Mouse (Mus musculus) cerebellum, postnatal 36 days (tissue): ENCODE results near the gene Pdx1.

Source experiments
- DNase-seq, 2 experiments: peaks; one replicate each; pipeline ENCODE4 v3.0.0; 2021 to 2022; ENCODE audit warnings: mixed read lengths in 2 of 2

The Pdx1 gene

DNA sequence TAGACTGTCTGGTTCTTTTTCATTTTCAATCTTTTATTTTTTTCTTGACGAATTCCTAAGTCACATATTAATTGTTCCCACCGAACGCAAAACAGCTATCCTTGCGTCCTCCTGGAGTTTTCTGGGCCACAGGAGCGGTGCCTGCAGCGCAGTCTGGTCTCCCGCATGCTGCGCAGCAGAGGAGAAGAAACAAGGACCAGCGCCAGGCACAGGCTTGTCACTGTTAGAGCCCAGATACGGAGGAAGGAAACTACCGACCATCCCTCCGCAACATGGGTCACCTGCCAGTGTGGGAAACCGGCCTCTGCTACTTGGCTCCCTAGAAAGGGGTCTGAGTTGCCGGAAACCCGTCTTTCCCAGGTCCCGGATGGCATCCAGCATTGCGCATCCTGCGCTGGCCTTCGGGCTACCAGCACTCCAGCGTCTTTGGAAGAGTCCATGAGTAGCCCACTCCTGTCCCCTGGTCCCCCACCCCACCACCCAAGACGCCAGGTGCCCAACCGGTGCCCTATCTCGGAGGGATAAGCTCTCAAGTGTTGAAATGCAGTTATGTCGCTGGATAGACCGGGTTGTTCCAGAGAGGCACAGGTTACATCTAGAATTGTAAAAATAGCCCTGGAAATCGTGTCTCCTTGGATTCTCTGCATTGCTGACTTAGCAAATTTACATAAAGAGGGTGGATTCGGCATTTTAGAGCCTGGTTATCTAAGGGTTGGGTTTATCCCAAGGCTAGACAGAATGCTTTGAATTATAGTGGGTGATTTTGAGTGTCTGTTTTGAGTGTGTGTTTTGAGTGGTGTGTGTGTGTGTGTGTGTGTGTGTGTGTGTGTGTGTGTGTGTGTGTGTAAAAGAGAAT, 43.3 kb downstream of the Pdx1 start:
- DNase-seq, result no peak

DNA sequence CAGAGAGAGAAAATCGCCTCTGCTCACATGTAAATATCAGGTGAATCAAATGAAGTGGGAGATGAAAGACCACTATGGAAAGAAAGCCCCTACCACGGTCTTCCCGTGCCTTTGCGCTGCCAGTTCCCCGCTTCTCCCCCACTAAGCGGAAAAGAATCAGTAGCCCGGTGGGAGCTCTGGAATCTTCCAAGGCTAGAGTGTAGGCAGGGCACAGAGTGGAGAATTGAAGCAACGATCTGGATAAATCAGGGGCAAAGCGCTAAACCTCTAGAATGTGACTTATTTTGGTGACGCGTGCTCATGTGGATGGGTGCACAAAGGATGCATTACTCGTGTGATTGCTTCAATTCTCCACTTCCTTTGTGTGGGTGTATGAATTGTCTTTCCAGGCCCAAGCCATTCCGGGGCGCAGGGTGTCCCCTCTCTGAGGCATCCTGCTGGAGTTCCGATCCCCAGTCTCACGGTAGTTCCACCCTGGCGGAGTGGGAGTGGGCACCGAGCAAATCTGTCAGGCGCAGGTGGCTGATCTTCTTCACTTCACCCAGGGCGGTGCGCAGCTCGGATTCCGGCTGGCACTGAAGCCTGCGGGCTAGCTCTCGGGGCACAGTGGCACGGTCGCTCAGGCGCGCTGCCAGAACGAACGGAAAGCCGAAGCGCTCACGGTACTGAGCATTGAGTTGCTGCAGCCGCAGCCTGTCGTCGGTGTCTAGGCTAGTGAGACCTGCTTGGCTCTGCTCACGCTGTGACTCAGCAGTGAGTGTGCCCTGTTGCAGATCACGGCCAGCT, 45.1 kb downstream of the Pdx1 start:
- no peak for DNase-seq

DNA sequence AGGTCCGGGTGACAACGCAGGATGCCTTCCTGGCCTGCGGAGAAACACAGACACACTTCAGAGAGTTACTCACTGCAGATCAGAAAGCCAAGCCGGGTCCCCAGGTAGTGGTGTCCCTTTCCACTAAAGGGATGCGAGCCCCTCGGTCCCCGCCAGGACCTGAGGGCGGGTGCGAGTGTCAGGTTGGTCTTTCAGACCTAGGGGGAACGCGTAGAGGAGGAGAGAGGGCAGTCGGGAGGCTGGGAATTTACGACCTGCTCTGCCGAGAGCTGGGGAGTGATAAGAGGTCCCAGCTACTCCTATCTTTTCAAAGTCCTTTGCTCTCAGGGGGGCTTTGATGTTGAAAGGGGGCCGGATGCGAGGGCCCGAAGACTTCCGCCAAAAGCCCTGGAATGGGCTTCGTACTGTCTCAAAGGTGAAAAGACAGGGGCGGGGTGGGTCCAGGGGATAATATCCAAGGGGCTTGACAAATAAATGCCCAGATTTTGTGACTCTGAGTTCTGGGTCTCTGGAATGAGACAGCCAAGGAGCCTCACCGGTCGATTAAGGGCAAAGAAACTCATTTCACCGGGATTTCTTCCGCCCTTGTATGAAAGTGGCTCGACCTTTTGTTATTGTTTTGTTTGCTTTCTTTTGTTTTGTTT, 45.8 kb downstream of the Pdx1 start:
- DNase-seq, result no peak

DNA sequence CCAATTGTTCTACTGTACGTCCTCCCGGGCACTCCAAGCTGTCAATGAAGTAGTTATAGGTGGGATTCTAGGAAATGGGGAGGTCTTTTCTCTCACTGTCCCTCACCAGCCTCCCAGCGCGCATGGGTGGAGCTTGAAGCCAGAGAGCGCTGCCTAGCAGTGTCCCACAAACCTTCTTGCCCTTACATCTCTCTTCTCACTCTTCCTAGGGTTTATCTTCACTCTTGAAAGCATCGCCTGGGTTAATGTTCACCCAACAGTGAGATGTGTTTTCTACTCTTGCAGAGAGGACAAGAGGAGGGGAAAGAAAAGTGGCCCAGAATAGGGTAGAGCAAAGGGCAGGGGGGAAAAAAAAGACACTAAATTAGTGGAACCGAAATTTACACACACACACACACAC, 47.6 kb downstream of the Pdx1 start:
- no peak for DNase-seq

DNA sequence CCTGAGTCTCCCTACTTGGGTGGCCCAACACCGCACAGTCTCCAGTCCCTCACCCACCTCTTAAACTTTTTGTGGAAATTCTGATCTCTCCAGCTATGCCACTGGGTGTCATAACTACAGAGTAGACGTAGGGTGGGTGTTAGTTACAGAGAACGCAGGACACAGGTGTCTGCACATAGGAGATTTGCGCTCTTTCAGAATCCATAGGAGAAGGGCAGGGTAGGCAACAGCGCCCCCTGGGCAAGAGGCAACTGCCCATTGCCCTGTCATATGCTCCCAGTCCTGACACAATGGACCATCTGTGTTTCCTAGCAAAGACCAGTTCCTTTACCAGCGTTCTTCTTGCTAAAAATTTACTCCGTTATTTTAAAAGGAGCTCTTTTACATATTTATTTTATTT, 48.2 kb downstream of the Pdx1 start:
- DNase-seq, result no peak

DNA sequence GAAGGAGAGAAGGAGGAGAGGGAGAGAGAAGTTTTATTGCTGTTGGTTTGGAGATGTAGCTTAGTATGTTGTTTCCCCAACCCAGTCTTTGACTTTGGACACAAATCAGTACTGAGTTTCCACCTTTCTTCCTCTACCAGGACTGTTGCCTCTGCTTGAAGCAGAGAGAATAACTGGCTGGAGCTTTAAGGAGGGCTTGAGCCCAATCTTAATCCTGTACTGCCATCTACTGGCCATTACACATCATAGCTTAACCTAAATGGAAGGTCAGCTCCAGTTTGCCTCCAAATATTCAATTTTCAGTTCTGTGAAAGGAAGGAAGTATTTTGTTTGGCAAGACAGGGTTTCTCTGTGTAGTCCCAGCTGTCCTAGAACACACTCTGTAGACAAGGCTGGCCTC, 49.9 kb downstream of the Pdx1 start:
- DNase-seq, result peak in 1 of 2 experiments; percentile 24

DNA sequence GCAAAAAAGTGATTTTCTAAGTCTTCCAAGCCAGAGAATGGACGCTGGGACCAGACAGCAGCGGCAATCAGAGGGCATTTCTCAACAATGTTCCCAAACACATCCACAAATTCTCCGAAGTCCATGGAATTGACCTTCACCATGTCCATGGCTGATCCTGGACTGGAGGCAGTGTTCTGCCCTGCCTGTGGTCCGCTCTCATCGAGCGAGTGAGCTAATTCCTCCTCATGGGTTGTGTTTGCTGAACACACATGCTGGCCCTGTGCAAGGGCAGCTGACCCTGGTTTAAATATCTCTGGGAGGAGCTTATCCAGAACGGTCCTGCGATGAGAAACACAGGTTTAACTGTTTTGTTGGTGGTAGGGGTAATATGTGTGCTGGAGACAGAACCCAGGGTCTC, 52.4 kb downstream of the Pdx1 start, which contains the start of gene Urad:
Urad (minus strand) TSS at position 258 of the 400 bp plus-strand sequence.
- DNase-seq, result no peak

DNA sequence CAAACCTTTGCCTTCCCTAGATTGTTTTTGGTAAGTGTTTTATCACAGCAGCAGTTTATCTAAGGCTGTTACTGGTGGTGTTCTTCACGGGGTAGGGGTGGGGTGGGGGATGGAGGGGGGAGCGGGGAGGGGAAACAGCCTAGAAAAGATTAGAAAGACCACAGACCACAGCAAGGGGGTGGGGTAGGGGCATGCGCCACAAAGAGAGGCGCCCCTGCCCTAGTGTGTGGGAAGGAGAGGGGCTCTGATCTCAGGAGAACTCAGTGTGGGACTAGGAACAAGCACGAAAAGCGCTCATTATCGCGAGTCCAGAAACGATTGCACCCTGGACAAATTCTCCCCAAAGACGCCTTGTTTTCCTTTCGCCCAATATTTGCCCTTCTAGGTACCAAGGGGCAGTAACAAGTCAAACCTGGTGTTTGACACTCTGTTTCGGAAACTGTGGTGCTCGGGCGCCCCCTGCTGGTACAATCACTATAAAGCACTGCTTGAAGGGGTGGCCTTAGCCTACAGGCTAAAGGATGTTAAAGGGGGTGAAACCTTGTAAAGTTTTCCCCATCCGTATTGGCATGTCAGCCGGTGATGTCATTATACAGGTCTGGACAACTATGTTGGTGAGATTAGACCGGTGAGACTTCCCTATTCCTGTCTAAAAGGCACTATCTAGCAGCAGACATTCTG, 53.6 kb downstream of the Pdx1 start:
- DNase-seq, result peak; percentile 64 to 65
